Mouse (Mus musculus) midbrain, embryonic 16.5 days (tissue): Measurements from ENCODE around the gene Chd9. TPM values are rescaled to one million over a fixed set of nuclear protein-coding genes. Genes with fewer than 3 reads are reported as not detected.

Experiments
- ATAC-seq: fragments of 200-750 bp; cut with Nextera tagmentation; 2 replicates; pipeline ENCODE4 v1.8.0; 2017; ENCODE audit warnings: moderate TSS enrichment
- H3K27ac ChIP-seq: fragments of 300-500 bp; sonication (generic); 2 replicates; pipeline ENCODE4 v1.5.1; 2014; ENCODE audit warnings: mild to moderate bottlenecking, low read length, mixed read lengths
- H3K27me3 ChIP-seq: fragments of 300-500 bp; sonication (generic); 2 replicates; pipeline ENCODE4 v1.6.1; 2014; ENCODE audit warnings: low read depth, low read length, mixed read lengths; ENCODE audit not compliant: control insufficient read depth, insufficient read depth
- H3K36me3 ChIP-seq: fragments of 300-500 bp; sonication (generic); 2 replicates; pipeline ENCODE4 v1.6.1; 2014; ENCODE audit warnings: mild to moderate bottlenecking, low read length, moderate library complexity, mixed read lengths; ENCODE audit not compliant: control insufficient read depth, insufficient read depth
- H3K4me1 ChIP-seq: fragments of 300-500 bp; sonication (generic); 2 replicates; pipeline ENCODE4 v1.6.1; 2014; ENCODE audit warnings: mild to moderate bottlenecking, low read length, mixed read lengths; ENCODE audit not compliant: control insufficient read depth, insufficient read depth
- H3K4me2 ChIP-seq: fragments of 300-500 bp; sonication (generic); 2 replicates; pipeline ENCODE4 v1.6.1; 2014; ENCODE audit warnings: mild to moderate bottlenecking, low read length, mixed read lengths
- H3K4me3 ChIP-seq: fragments of 300-500 bp; sonication (generic); 2 replicates; pipeline ENCODE4 v1.5.1; 2014; ENCODE audit warnings: low read depth, mild to moderate bottlenecking, low read length, moderate library complexity, mixed read lengths
- H3K9ac ChIP-seq: fragments of 300-500 bp; sonication (generic); 2 replicates; pipeline ENCODE4 v1.6.1; 2014; ENCODE audit warnings: low read depth, low read length, mixed read lengths
- H3K9me3 ChIP-seq: fragments of 300-500 bp; sonication (generic); replicated peaks from 2 replicates; pipeline ENCODE4 v1.6.1; 2014; ENCODE audit warnings: mild to moderate bottlenecking, low read length, mixed read lengths; ENCODE audit not compliant: control insufficient read depth, poor library complexity, severe bottlenecking
- WGBS: fragments of 180-500 bp; shearing (Covaris S2); extraction: QIAGEN DNeasy Blood & Tissue Kit; methylation state at CpG from one replicate; pipeline ENCODE4 v1.1.7; 2014; 5-methylcytosine and 5-hydroxymethylcytosine counted together
- polyA plus RNA-seq: library from polyadenylated mRNA; unstranded; fragments of >200 nt; fragmentation: Nextera tagmentation; extraction: Ambion mirVana; gene quantifications from 2 replicates; pipeline ENCODE4 v1.2.1, GENCODE M21; 2015

The Chd9 gene
- polyA plus RNA-seq, 1 experiment from 2014 or later, result 68.4 TPM

GRCm38 (mm10) chr8:90961603-90962002 is 133.5 kb downstream of the Chd9 start:
- no peaks in the 10 kb centered on the region for H3K9me3 ChIP-seq
- H3K27me3 ChIP-seq, result no peaks in the 10 kb centered on the region
- WGBS, result 86% methylated on average over 4 of the region's 4 CpGs
- ATAC-seq, result no peak
- no peak overlapping the region for H3K4me2 ChIP-seq
- 0 out of 2 replicates have a peak, but pooled peaks cover 2% of the 10 kb centered on the region for H3K36me3 ChIP-seq
- no peak overlapping the region for H3K27ac ChIP-seq
- no peak overlapping the region for H3K9ac ChIP-seq
- no peak overlapping the region for H3K4me3 ChIP-seq
- peaks cover 40% of the 10 kb centered on the region for H3K4me1 ChIP-seq

- WGBS, result 74% methylated on average over 2 of the region's 2 CpGs
- Histone ChIP-seq H3K4me2 (no peak overlapping the region), H3K9ac (no peak overlapping the region), H3K4me3 (no peak overlapping the region), H3K27me3 (no peaks in the 10 kb centered on the region), H3K27ac (no peak overlapping the region), H3K4me1 (peaks cover 31% of the 10 kb centered on the region), H3K36me3 (0 out of 2 replicates have a peak, but pooled peaks cover 2% of the 10 kb centered on the region), H3K9me3 (no peaks in the 10 kb centered on the region)
- no peak for ATAC-seq
Measured at GRCm38 (mm10) chr8:90964044-90964443, 135.9 kb downstream of the Chd9 start.

- no peaks in the 10 kb centered on the region for H3K27me3 ChIP-seq
- no peak overlapping the region for H3K27ac ChIP-seq
- no peak overlapping the region for H3K9ac ChIP-seq
- no peaks in the 10 kb centered on the region for H3K9me3 ChIP-seq
- no peak overlapping the region for H3K4me2 ChIP-seq
- ATAC-seq, result no peak
- H3K4me1 ChIP-seq, result peaks cover 18% of the 10 kb centered on the region
- no peak overlapping the region for H3K4me3 ChIP-seq
- 0 out of 2 replicates have a peak, but pooled peaks cover 2% of the 10 kb centered on the region for H3K36me3 ChIP-seq
- 95% methylated on average over 9 of the region's 9 CpGs for WGBS
Measured at GRCm38 (mm10) chr8:90965467-90966170, 137.5 kb downstream of the Chd9 start.

GRCm38 (mm10) chr8:90968307-90968706 is 140.2 kb downstream of the Chd9 start:
- 0 out of 2 replicates have a peak, but pooled peaks cover 2% of the 10 kb centered on the region for H3K36me3 ChIP-seq
- no peak overlapping the region for H3K27ac ChIP-seq
- no peaks in the 10 kb centered on the region for H3K9me3 ChIP-seq
- 91% methylated on average over 4 of the region's 4 CpGs for WGBS
- no peak overlapping the region for H3K4me2 ChIP-seq
- H3K27me3 ChIP-seq, result no peaks in the 10 kb centered on the region
- H3K9ac ChIP-seq, result no peak overlapping the region
- peaks cover 2% of the 10 kb centered on the region; the same call in 1 of the 2 replicates for H3K4me1 ChIP-seq
- no peak overlapping the region for H3K4me3 ChIP-seq
- no peak for ATAC-seq

- no peak overlapping the region for H3K9ac ChIP-seq
- H3K27ac ChIP-seq, result no peak overlapping the region
- peaks cover 22% of the 10 kb centered on the region for H3K36me3 ChIP-seq
- no peak for ATAC-seq
- no peak overlapping the region for H3K4me3 ChIP-seq
- 91% methylated on average over 8 of the region's 8 CpGs for WGBS
- no peaks in the 10 kb centered on the region for H3K27me3 ChIP-seq
- H3K4me1 ChIP-seq, result no peaks in the 10 kb centered on the region
- H3K9me3 ChIP-seq, result no peaks in the 10 kb centered on the region
- H3K4me2 ChIP-seq, result no peak overlapping the region
Measured at GRCm38 (mm10) chr8:90976960-90977371, 148.8 kb downstream of the Chd9 start.

GRCm38 (mm10) chr8:90978720-90979119 is 150.6 kb downstream of the Chd9 start:
- H3K27ac ChIP-seq, result no peak overlapping the region
- no peak overlapping the region for H3K9ac ChIP-seq
- H3K9me3 ChIP-seq, result no peaks in the 10 kb centered on the region
- 85% methylated on average over 3 of the region's 3 CpGs for WGBS
- no peaks in the 10 kb centered on the region for H3K4me1 ChIP-seq
- H3K4me2 ChIP-seq, result no peak overlapping the region
- H3K36me3 ChIP-seq, result peaks cover 30% of the 10 kb centered on the region
- ATAC-seq, result no peak
- no peaks in the 10 kb centered on the region for H3K27me3 ChIP-seq
- no peak overlapping the region for H3K4me3 ChIP-seq

- Histone ChIP-seq H3K27ac (no peak overlapping the region), H3K4me1 (no peaks in the 10 kb centered on the region), H3K9me3 (no peaks in the 10 kb centered on the region), H3K4me2 (no peak overlapping the region), H3K4me3 (no peak overlapping the region), H3K36me3 (peaks cover 32% of the 10 kb centered on the region), H3K9ac (no peak overlapping the region), H3K27me3 (no peaks in the 10 kb centered on the region)
- WGBS, result 92% methylated on average over 5 of the region's 5 CpGs
- ATAC-seq, result no peak
Measured at GRCm38 (mm10) chr8:90979295-90979694, 151.1 kb downstream of the Chd9 start.

- H3K9ac ChIP-seq, result no peak overlapping the region
- no peak overlapping the region for H3K4me2 ChIP-seq
- no peak for ATAC-seq
- H3K4me3 ChIP-seq, result no peak overlapping the region
- no peak overlapping the region for H3K27ac ChIP-seq
- no peaks in the 10 kb centered on the region for H3K27me3 ChIP-seq
- peaks cover 35% of the 10 kb centered on the region for H3K36me3 ChIP-seq
- WGBS, result 93% methylated on average over 3 of the region's 3 CpGs
- H3K4me1 ChIP-seq, result no peaks in the 10 kb centered on the region
- no peaks in the 10 kb centered on the region for H3K9me3 ChIP-seq
Measured at GRCm38 (mm10) chr8:90982087-90982486, 153.9 kb downstream of the Chd9 start.

- no peak for ATAC-seq
- no peak overlapping the region for H3K4me2 ChIP-seq
- no peaks in the 10 kb centered on the region for H3K9me3 ChIP-seq
- 3% methylated on average over 2 of the region's 2 CpGs for WGBS
- H3K27ac ChIP-seq, result no peak overlapping the region
- H3K9ac ChIP-seq, result no peak overlapping the region
- H3K4me3 ChIP-seq, result no peak overlapping the region
- peaks cover 42% of the 10 kb centered on the region for H3K36me3 ChIP-seq
- H3K27me3 ChIP-seq, result no peaks in the 10 kb centered on the region
- H3K4me1 ChIP-seq, result no peaks in the 10 kb centered on the region
Measured at GRCm38 (mm10) chr8:91019726-91020125, 191.6 kb downstream of the Chd9 start.
